Mouse (Mus musculus): Measurements from ENCODE around the gene Gnb1. TPM values are rescaled to one million over a fixed set of nuclear protein-coding genes. Genes with fewer than 3 reads are reported as not detected.

The Gnb1 gene
- total and polyA plus RNA-seq, 3 experiments, result 78.1 to 489 TPM; not detected in 1

DNA sequence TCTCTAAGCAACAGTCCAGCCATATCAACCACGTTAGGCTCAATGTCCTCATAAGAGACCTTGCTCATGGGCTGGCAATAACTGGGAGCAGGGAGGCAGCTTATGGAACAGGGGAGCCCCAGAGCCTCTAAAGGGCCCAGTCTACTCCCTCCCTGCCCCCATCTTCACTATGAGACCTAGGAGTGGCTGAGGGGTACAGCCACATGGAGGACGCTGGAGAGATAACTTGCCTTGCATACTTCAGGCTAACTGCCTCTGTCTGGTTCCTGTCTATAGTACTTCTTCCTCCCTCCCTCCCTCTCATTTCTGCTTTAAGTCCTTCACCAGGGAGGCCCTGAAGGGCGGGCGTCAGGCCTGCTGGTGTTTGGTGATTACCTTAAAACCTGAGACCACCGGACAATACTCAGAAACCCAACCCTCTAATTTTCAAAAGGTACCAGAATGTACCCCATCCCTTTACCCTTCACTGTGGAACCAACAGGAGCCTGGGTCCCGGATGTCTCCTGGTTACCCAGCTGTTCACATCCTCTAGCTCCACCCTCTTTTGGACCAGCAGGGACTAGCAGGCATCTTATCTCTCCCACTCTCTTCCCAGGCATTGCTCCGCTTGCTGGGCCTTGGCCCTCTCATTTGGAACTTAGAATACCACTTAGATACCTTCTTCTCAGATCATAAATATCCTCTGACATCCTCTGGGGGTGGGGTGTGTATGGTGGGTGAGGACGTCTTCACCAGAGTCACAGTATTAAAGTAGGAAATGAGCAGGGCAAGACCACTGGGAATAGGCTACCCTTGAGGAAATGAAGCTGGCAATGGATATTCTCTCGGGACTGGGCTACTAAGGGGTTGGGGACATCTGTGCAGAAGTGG is 1.8 kb upstream of the Gnb1 start:
- Histone ChIP-seq H3K4me3 (ENCODE audit: control insufficient read depth in 1 of 2, insufficient read depth in 1 of 2, low read depth in 2 of 2, low read length in 2 of 2) (0 out of 4 replicates have a peak overlapping the region, but pooled peaks of 1 of the 2 experiments have one; percentile 8), H3K79me2 (ENCODE audit: control insufficient read depth, insufficient read depth, low read length, poor library complexity) (peaks cover 30% of the 10 kb centered on the region), H3K9me3 (replicated peaks; ENCODE audit: insufficient read depth, low read length) (no peaks in the 10 kb centered on the region), H3K27ac (ENCODE audit: control insufficient read depth, low read depth, low read length) (peak overlapping the region; percentile 82), H3K36me3 (ENCODE audit: control insufficient read depth in 1 of 2, insufficient read depth in 2 of 2, low read length in 2 of 2) (peaks cover 2 to 51% of the 10 kb centered on the region in 2 experiments; a peak in 3 of 4 replicates), H3K9ac (ENCODE audit: control insufficient read depth, low read depth, low read length, poor library complexity, severe bottlenecking) (peak overlapping the region; percentile 29), H3K27me3 (ENCODE audit: control insufficient read depth in 1 of 2, insufficient read depth in 2 of 2, low read length in 2 of 2) (no peaks in the 10 kb centered on the region), H3K4me1 (ENCODE audit: control insufficient read depth in 1 of 2, insufficient read depth in 2 of 2, low read length in 2 of 2) (peaks cover 21 to 45% of the 10 kb centered on the region in 2 experiments)
- DNase-seq (ENCODE audit: low read depth, low spot score), result peak; percentile 68
- TF ChIP-seq CHD1 (IDR thresholded peaks at IDR 0.05; ENCODE audit: low read depth, low read length) (no peak), TAL1 (IDR thresholded peaks at IDR 0.05; ENCODE audit: low read length) (no peak), ETS1 (IDR thresholded peaks at IDR 0.05; ENCODE audit: low read depth, low read length) (no peak), MAX (IDR thresholded peaks at IDR 0.05; ENCODE audit: low read length) (0 out of 2 replicates have a peak, but pooled peaks have one; percentile 19), POLR2A (IDR thresholded peaks at IDR 0.05; ENCODE audit: control insufficient read depth in 1 of 2, insufficient read depth in 1 of 2, low read depth in 1 of 2, low read length in 2 of 2, poor library complexity in 1 of 2) (peak in 1 of 2 experiments; percentile 32; a peak in 1 of 4 replicates), GATA1 (IDR thresholded peaks at IDR 0.05; ENCODE audit: low read depth, low read length) (peak; percentile 22; the same call in 1 of the 2 replicates), MYB (IDR thresholded peaks at IDR 0.05; ENCODE audit: low read depth, low read length) (no peak), BHLHE40 (IDR thresholded peaks at IDR 0.05; ENCODE audit: borderline replicate concordance, low read depth, low read length) (no peak)

DNA sequence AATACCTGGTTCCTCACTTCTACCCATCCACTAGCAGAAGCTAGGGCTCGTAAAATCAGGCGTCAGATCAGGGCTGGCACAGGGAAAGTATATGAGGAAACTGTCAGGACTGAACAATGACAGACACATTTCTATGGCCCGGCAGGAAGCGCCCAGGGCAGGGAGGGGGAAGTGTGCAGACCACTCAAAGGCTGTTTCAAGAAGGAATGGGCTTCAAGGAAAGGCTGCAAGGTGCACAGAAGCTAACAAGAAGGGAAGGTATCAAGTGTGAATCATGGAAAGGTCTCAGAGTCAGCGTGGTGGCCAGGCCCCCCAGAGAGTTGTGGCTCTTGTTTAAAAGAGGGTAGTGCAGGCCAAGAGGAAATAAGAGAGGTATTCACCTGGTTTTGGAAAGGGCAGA is 705 bp upstream of the Gnb1 start:
- Histone ChIP-seq H3K4me1 (ENCODE audit: control insufficient read depth in 1 of 2, insufficient read depth in 2 of 2, low read length in 2 of 2) (peaks cover 24 to 45% of the 10 kb centered on the region in 2 experiments), H3K79me2 (ENCODE audit: control insufficient read depth, insufficient read depth, low read length, poor library complexity) (peaks cover 40% of the 10 kb centered on the region), H3K27ac (ENCODE audit: control insufficient read depth, low read depth, low read length) (peak overlapping the region; percentile 82), H3K36me3 (ENCODE audit: control insufficient read depth in 1 of 2, insufficient read depth in 2 of 2, low read length in 2 of 2) (peaks cover 3 to 58% of the 10 kb centered on the region in 2 experiments; a peak in 3 of 4 replicates), H3K9ac (ENCODE audit: control insufficient read depth, low read depth, low read length, poor library complexity, severe bottlenecking) (peak overlapping the region; percentile 72), H3K4me3 (ENCODE audit: control insufficient read depth in 1 of 2, insufficient read depth in 1 of 2, low read depth in 2 of 2, low read length in 2 of 2) (peak overlapping the region; percentile 84 to 94), H3K27me3 (ENCODE audit: control insufficient read depth in 1 of 2, insufficient read depth in 2 of 2, low read length in 2 of 2) (no peaks in the 10 kb centered on the region), H3K9me3 (replicated peaks; ENCODE audit: insufficient read depth, low read length) (no peaks in the 10 kb centered on the region)
- peak; percentile 68 for DNase-seq (ENCODE audit: low read depth, low spot score)
- no peak for TF ChIP-seq GABPA (IDR thresholded peaks at IDR 0.05; ENCODE audit: low read depth, low read length)
- TF ChIP-seq ELF1 (IDR thresholded peaks at IDR 0.05; ENCODE audit: low read depth, low read length), result 0 out of 2 replicates have a peak, but pooled peaks have one; percentile 26
- no peak for TF ChIP-seq USF2 (IDR thresholded peaks at IDR 0.05; ENCODE audit: borderline replicate concordance in 1 of 2, insufficient read depth in 1 of 2, low read depth in 1 of 2, low read length in 2 of 2)
- peak; percentile 4; the same call in 1 of the 2 replicates for TF ChIP-seq MXI1 (IDR thresholded peaks at IDR 0.05; ENCODE audit: low read depth, low read length)

All from MEL (cell line).